Comparison of ENCODE assay signal across 8 mouse cellular contexts in genomic region chr12:110737170-110738157, GRCm38 (mm10). TPM values are rescaled to one million over a fixed set of nuclear protein-coding genes. Genes with fewer than 3 reads are reported as not detected.
DNase-seq lines count a peak whose midpoint lies in the region; ATAC-seq and TF ChIP-seq lines count a peak whose summit lies in the region.

Wdr20 (plus strand) TSS chr12:110737944.

- peak within 1 kb of the TSS; percentile 97 for H3K4me3 ChIP-seq in C2C12 (ENCODE audit: insufficient read depth, poor library complexity, severe bottlenecking)
- H3K4me3 ChIP-seq in erythroblast, embryonic 14.5 days (replicated peaks), result peak within 1 kb of the TSS; percentile 98
- peak within 1 kb of the TSS; percentile 76 for H3K4me3 ChIP-seq in heart, embryonic 12.5 days
- H3K4me3 ChIP-seq in kidney, postnatal 0 days (replicated peaks; ENCODE audit: low read depth, low read length), result peak within 1 kb of the TSS; percentile 98
- H3K4me3 ChIP-seq in liver, embryonic 11.5 days (ENCODE audit: low read depth, low read length), result peak within 1 kb of the TSS; percentile 99
- H3K4me3 ChIP-seq in stomach, embryonic 14.5 days (ENCODE audit: low read depth, low read length), result peak within 1 kb of the TSS; percentile 100

- no peak for TF ChIP-seq CTCF in C2C12 (IDR thresholded peaks at IDR 0.05; ENCODE audit: control insufficient read depth, insufficient read depth, insufficient read length)
- TF ChIP-seq CTCF in brain, embryonic 14.5 days (IDR thresholded peaks at IDR 0.05; ENCODE audit: borderline replicate concordance, extremely low read depth, insufficient read depth, insufficient read length), result no peak
- no peak for TF ChIP-seq CTCF in kidney, postnatal 0 days (IDR thresholded peaks at IDR 0.05; ENCODE audit: low read depth)

- H3K36me3 ChIP-seq in C2C12 (ENCODE audit: control insufficient read depth, insufficient read depth), result no peaks in the 10 kb centered on the region
- peaks cover 5% of the 10 kb centered on the region for H3K36me3 ChIP-seq in erythroblast, embryonic 14.5 days (ENCODE audit: control insufficient read depth)
- H3K36me3 ChIP-seq in heart, embryonic 12.5 days, result no peaks in the 10 kb centered on the region
- H3K36me3 ChIP-seq in kidney, postnatal 0 days (ENCODE audit: insufficient read depth, low read length), result no peaks in the 10 kb centered on the region
- H3K36me3 ChIP-seq in liver, embryonic 11.5 days (ENCODE audit: control insufficient read depth, insufficient read depth, low read length), result no peaks in the 10 kb centered on the region; the same call in 1 of the 2 replicates
- no peaks in the 10 kb centered on the region for H3K36me3 ChIP-seq in stomach, embryonic 14.5 days (ENCODE audit: control insufficient read depth, insufficient read depth, low read length)

- peak within 1 kb of the TSS; percentile 85 for H3K27ac ChIP-seq in heart, embryonic 12.5 days (ENCODE audit: poor library complexity, severe bottlenecking)
- H3K27ac ChIP-seq in kidney, postnatal 0 days, result peak within 1 kb of the TSS; percentile 88
- peak within 1 kb of the TSS; percentile 67 for H3K27ac ChIP-seq in liver, embryonic 11.5 days (ENCODE audit: low read depth, low read length)
- H3K27ac ChIP-seq in stomach, embryonic 14.5 days (ENCODE audit: low read length), result peak within 1 kb of the TSS; percentile 78; the same call in 1 of the 2 replicates

- H3K27me3 ChIP-seq in C2C12 (ENCODE audit: control insufficient read depth, insufficient read depth, insufficient read length), result no peaks in the 10 kb centered on the region
- H3K27me3 ChIP-seq in erythroblast, embryonic 14.5 days (ENCODE audit: control insufficient read depth), result peaks cover 30% of the 10 kb centered on the region
- peaks cover 6% of the 10 kb centered on the region; the same call in 1 of the 2 replicates for H3K27me3 ChIP-seq in heart, embryonic 12.5 days (replicated peaks)
- H3K27me3 ChIP-seq in kidney, postnatal 0 days (ENCODE audit: insufficient read depth, low read length), result no peaks in the 10 kb centered on the region
- no peaks in the 10 kb centered on the region for H3K27me3 ChIP-seq in liver, embryonic 11.5 days (replicated peaks; ENCODE audit: control insufficient read depth, insufficient read depth, low read length)
- no peaks in the 10 kb centered on the region for H3K27me3 ChIP-seq in stomach, embryonic 14.5 days (ENCODE audit: control insufficient read depth, insufficient read depth, low read length)

- H3K4me1 ChIP-seq in erythroblast, embryonic 14.5 days (ENCODE audit: control insufficient read depth), result peaks cover 29% of the 10 kb centered on the region
- peaks cover 8% of the 10 kb centered on the region for H3K4me1 ChIP-seq in heart, embryonic 12.5 days (replicated peaks)
- peaks cover 12% of the 10 kb centered on the region; the same call in 1 of the 2 replicates for H3K4me1 ChIP-seq in kidney, postnatal 0 days (replicated peaks; ENCODE audit: insufficient read depth, low read length)
- peaks cover 6% of the 10 kb centered on the region for H3K4me1 ChIP-seq in liver, embryonic 11.5 days (replicated peaks; ENCODE audit: control insufficient read depth, insufficient read depth, low read length)
- peaks cover 13% of the 10 kb centered on the region for H3K4me1 ChIP-seq in stomach, embryonic 14.5 days (ENCODE audit: control insufficient read depth, insufficient read depth, low read length)

- H3K9me3 ChIP-seq in erythroblast, embryonic 14.5 days (ENCODE audit: control insufficient read depth, low read length), result peaks cover 3% of the 10 kb centered on the region; the same call in 1 of the 2 replicates
- H3K9me3 ChIP-seq in heart, embryonic 12.5 days (replicated peaks), result peaks cover 2% of the 10 kb centered on the region; the same call in 1 of the 2 replicates
- H3K9me3 ChIP-seq in kidney, postnatal 0 days (replicated peaks; ENCODE audit: low read length), result no peaks in the 10 kb centered on the region
- H3K9me3 ChIP-seq in liver, embryonic 11.5 days (ENCODE audit: control insufficient read depth, low read length), result no peaks in the 10 kb centered on the region
- no peaks in the 10 kb centered on the region for H3K9me3 ChIP-seq in stomach, embryonic 14.5 days (ENCODE audit: control insufficient read depth, low read depth, low read length)

- H3K79me3 ChIP-seq in C2C12 (ENCODE audit: low read depth), result peaks cover 34% of the 10 kb centered on the region

- peak; percentile 99 for DNase-seq in brain, embryonic 14.5 days (ENCODE audit: low read depth)
- peak; percentile 97 for DNase-seq in kidney, postnatal 0 days (ENCODE audit: low spot score)
- DNase-seq in liver, embryonic 11.5 days (ENCODE audit: low spot score), result peak; percentile 99
- DNase-seq in naive thymus-derived CD4-positive, alpha-beta T cell, adult 2 months (ENCODE audit: low read depth), result peak; percentile 99

- H3K79me2 ChIP-seq in C2C12 (ENCODE audit: control insufficient read depth, insufficient read depth), result peaks cover 47% of the 10 kb centered on the region

- H3ac ChIP-seq in C2C12 (ENCODE audit: control insufficient read depth, insufficient read length, low read depth), result peak within 1 kb of the TSS; percentile 73

- WGBS in heart, embryonic 12.5 days, result under 1% methylated on average over 69 of the region's 69 CpGs
- WGBS in kidney, postnatal 0 days, result under 1% methylated on average over 69 of the region's 69 CpGs
- WGBS in liver, embryonic 11.5 days, result under 1% methylated on average over 69 of the region's 69 CpGs
- WGBS in stomach, embryonic 14.5 days, result under 1% methylated on average over 69 of the region's 69 CpGs

- H3K4me2 ChIP-seq in heart, embryonic 12.5 days, result peak within 1 kb of the TSS; percentile 88
- peak within 1 kb of the TSS; percentile 86 for H3K4me2 ChIP-seq in kidney, postnatal 0 days (ENCODE audit: low read length)
- peak within 1 kb of the TSS; percentile 99 for H3K4me2 ChIP-seq in liver, embryonic 11.5 days
- peak within 1 kb of the TSS; percentile 83 for H3K4me2 ChIP-seq in stomach, embryonic 14.5 days (replicated peaks; ENCODE audit: low read depth, low read length)

- H3K9ac ChIP-seq in heart, embryonic 12.5 days, result peak within 1 kb of the TSS; percentile 91
- H3K9ac ChIP-seq in kidney, postnatal 0 days (ENCODE audit: low read depth, low read length), result peak within 1 kb of the TSS; percentile 98
- peak within 1 kb of the TSS; percentile 92 for H3K9ac ChIP-seq in liver, embryonic 11.5 days (ENCODE audit: low read depth, low read length)
- H3K9ac ChIP-seq in stomach, embryonic 14.5 days (replicated peaks; ENCODE audit: low read depth, low read length), result peak within 1 kb of the TSS; percentile 92

- ATAC-seq in heart, embryonic 12.5 days (ENCODE audit: insufficient number of reproducible peaks, low FRiP score), result peak; percentile 99
- peak; percentile 96 for ATAC-seq in kidney, postnatal 0 days (replicated peaks; ENCODE audit: low FRiP score, low read depth)
- peak; percentile 95 for ATAC-seq in liver, embryonic 11.5 days (replicated peaks; ENCODE audit: low FRiP score)
- ATAC-seq in stomach, embryonic 14.5 days (ENCODE audit: insufficient number of reproducible peaks, insufficient read depth, low FRiP score, low read depth), result peak; percentile 95

- peak; percentile 40; the same call in 1 of the 2 replicates for TF ChIP-seq POLR2A in brain, embryonic 14.5 days (IDR thresholded peaks at IDR 0.05; ENCODE audit: borderline replicate concordance, extremely low read depth, insufficient read depth, insufficient read length, poor library complexity, severe bottlenecking)

TF ChIP-seq in C2C12, 6 proteins besides CTCF, POLR2A, EP300 and RAD21:
- no peak for TF ChIP-seq MYOD1 (IDR thresholded peaks at IDR 0.05; ENCODE audit: control insufficient read depth, insufficient read length, low read depth)
- no peak for TF ChIP-seq MAX (IDR thresholded peaks at IDR 0.05)
- TF ChIP-seq CEBPB (IDR thresholded peaks at IDR 0.05; ENCODE audit: low read depth), result no peak
TF ChIP-seq in C2C12: peak in this region for 0.

RNA-seq across cellular contexts. Expression of gene Wdr20, which starts in this region (rescaled TPM):
- 12.6 TPM for polyA plus RNA-seq in C2C12 (2012; fragmentation: generic; extraction: Trizol)
- 28.6 and 31.2 TPM in 2 replicates for polyA plus RNA-seq in brain, embryonic 14.5 days (2012; rRNA removed)
- 0.67 and 1.6 TPM in 2 replicates for polyA plus RNA-seq in erythroblast, embryonic 14.5 days (2012)
- 16.4 and 16.8 TPM in 2 replicates for polyA plus RNA-seq in heart, embryonic 12.5 days (2016; fragmentation: Nextera tagmentation; extraction: Ambion mirVana)
- polyA plus RNA-seq in kidney, postnatal 0 days (2015; fragmentation: Nextera tagmentation; extraction: Ambion mirVana), result 18.6 and 20.7 TPM in 2 replicates
- 17.7 and 18.2 TPM in 2 replicates for polyA plus RNA-seq in liver, embryonic 11.5 days (2014; fragmentation: Nextera tagmentation; extraction: Ambion mirVana)
- polyA plus RNA-seq in stomach, embryonic 14.5 days (2014; fragmentation: Nextera tagmentation; extraction: Ambion mirVana), result 25.1 and 27.6 TPM in 2 replicates

Comparison
In these comparisons a context has a peak if more than half of its experiments do, and no peak if none do; other contexts are left out.
1. Peak in every context shown above with its lines: DNase-seq, ATAC-seq, H3K4me3 ChIP-seq and H3K27ac ChIP-seq.